Mouse (Mus musculus): ENCODE results near the gene Col13a1. TPM values are rescaled to one million over a fixed set of nuclear protein-coding genes. Genes with fewer than 3 reads are reported as not detected.

Col13a1 gene
- total and polyA plus RNA-seq, 2 experiments, result 0.73 to 3.1 TPM

- Histone ChIP-seq H3K4me1 (ENCODE audit: control insufficient read depth, insufficient read depth, low read length) (no peaks in the 10 kb centered on the region), H3K4me3 (ENCODE audit: insufficient read depth, low read depth, low read length) (peak overlapping the region; percentile 69), H3K36me3 (ENCODE audit: control insufficient read depth, insufficient read depth, low read length) (no peaks in the 10 kb centered on the region), H3K9ac (ENCODE audit: low read depth, low read length) (peak overlapping the region; percentile 60), H3K27me3 (ENCODE audit: control insufficient read depth, insufficient read depth, low read length) (peaks cover 5% of the 10 kb centered on the region), H3K27ac (replicated peaks; ENCODE audit: insufficient read depth, low read depth, low read length) (no peak overlapping the region), H3K79me2 (ENCODE audit: control insufficient read depth, insufficient read depth, low read length) (no peaks in the 10 kb centered on the region)
- TF ChIP-seq CTCF (IDR thresholded peaks at IDR 0.05; ENCODE audit: low read depth, low read length) (no peak), POLR2A (IDR thresholded peaks at IDR 0.05; ENCODE audit: extremely low read depth, insufficient read depth, low read length) (no peak)
- 7% methylated on average over 18 of the region's 18 CpGs for WGBS
- DNase-seq (ENCODE audit: extremely low read depth, low read depth, low spot score), result no peak
Measured at GRCm38 (mm10) chr10:61977392-61978096, 1.4 kb downstream of the Col13a1 start.

- H3K27ac ChIP-seq (replicated peaks; ENCODE audit: insufficient read depth, low read depth, low read length), result no peak overlapping the region
- no peak overlapping the region for H3K9ac ChIP-seq (ENCODE audit: low read depth, low read length)
- peaks cover 5% of the 10 kb centered on the region for H3K27me3 ChIP-seq (ENCODE audit: control insufficient read depth, insufficient read depth, low read length)
- TF ChIP-seq POLR2A (IDR thresholded peaks at IDR 0.05; ENCODE audit: extremely low read depth, insufficient read depth, low read length) (no peak), CTCF (IDR thresholded peaks at IDR 0.05; ENCODE audit: low read depth, low read length) (no peak)
- no peaks in the 10 kb centered on the region for H3K36me3 ChIP-seq (ENCODE audit: control insufficient read depth, insufficient read depth, low read length)
- peak overlapping the region; percentile 15; the same call in 1 of the 2 replicates for H3K4me3 ChIP-seq (ENCODE audit: insufficient read depth, low read depth, low read length)
- no peaks in the 10 kb centered on the region for H3K4me1 ChIP-seq (ENCODE audit: control insufficient read depth, insufficient read depth, low read length)
- H3K79me2 ChIP-seq (ENCODE audit: control insufficient read depth, insufficient read depth, low read length), result no peaks in the 10 kb centered on the region
- WGBS, result 9% methylated on average over 6 of the region's 6 CpGs
- DNase-seq (ENCODE audit: extremely low read depth, low read depth, low spot score), result no peak
Measured at GRCm38 (mm10) chr10:61976987-61977386, 1.9 kb downstream of the Col13a1 start.

- no peak overlapping the region for H3K9ac ChIP-seq (ENCODE audit: low read depth, low read length)
- no peak for DNase-seq (ENCODE audit: extremely low read depth, low read depth, low spot score)
- H3K27me3 ChIP-seq (ENCODE audit: control insufficient read depth, insufficient read depth, low read length), result peaks cover 2% of the 10 kb centered on the region
- H3K4me3 ChIP-seq (ENCODE audit: insufficient read depth, low read depth, low read length), result no peak overlapping the region
- TF ChIP-seq POLR2A (IDR thresholded peaks at IDR 0.05; ENCODE audit: extremely low read depth, insufficient read depth, low read length) (no peak), CTCF (IDR thresholded peaks at IDR 0.05; ENCODE audit: low read depth, low read length) (no peak)
- no peak overlapping the region for H3K27ac ChIP-seq (replicated peaks; ENCODE audit: insufficient read depth, low read depth, low read length)
- H3K79me2 ChIP-seq (ENCODE audit: control insufficient read depth, insufficient read depth, low read length), result no peaks in the 10 kb centered on the region
- 86% methylated on average over 2 of the region's 2 CpGs for whole genome bisulfite sequencing
- no peaks in the 10 kb centered on the region for H3K4me1 ChIP-seq (ENCODE audit: control insufficient read depth, insufficient read depth, low read length)
- no peaks in the 10 kb centered on the region for H3K36me3 ChIP-seq (ENCODE audit: control insufficient read depth, insufficient read depth, low read length)
Measured at GRCm38 (mm10) chr10:61974581-61974980, 4.3 kb downstream of the Col13a1 start.

- no peak for DNase-seq (ENCODE audit: extremely low read depth, low read depth, low spot score)
- Histone ChIP-seq H3K27me3 (ENCODE audit: control insufficient read depth, insufficient read depth, low read length) (no peaks in the 10 kb centered on the region; the same call in 1 of the 2 replicates), H3K9ac (ENCODE audit: low read depth, low read length) (no peak overlapping the region), H3K36me3 (ENCODE audit: control insufficient read depth, insufficient read depth, low read length) (no peaks in the 10 kb centered on the region), H3K27ac (replicated peaks; ENCODE audit: insufficient read depth, low read depth, low read length) (no peak overlapping the region), H3K4me1 (ENCODE audit: control insufficient read depth, insufficient read depth, low read length) (no peaks in the 10 kb centered on the region), H3K79me2 (ENCODE audit: control insufficient read depth, insufficient read depth, low read length) (no peaks in the 10 kb centered on the region), H3K4me3 (ENCODE audit: insufficient read depth, low read depth, low read length) (no peak overlapping the region)
- TF ChIP-seq CTCF (IDR thresholded peaks at IDR 0.05; ENCODE audit: low read depth, low read length), result no peak
- no peak for TF ChIP-seq POLR2A (IDR thresholded peaks at IDR 0.05; ENCODE audit: extremely low read depth, insufficient read depth, low read length)
- WGBS, result 25% methylated on average over 4 of the region's 4 CpGs
Measured at GRCm38 (mm10) chr10:61972041-61972440, 6.9 kb downstream of the Col13a1 start.

- DNase-seq (ENCODE audit: extremely low read depth, low read depth, low spot score), result no peak
- no peaks in the 10 kb centered on the region for H3K27me3 ChIP-seq (ENCODE audit: control insufficient read depth, insufficient read depth, low read length)
- H3K36me3 ChIP-seq (ENCODE audit: control insufficient read depth, insufficient read depth, low read length), result no peaks in the 10 kb centered on the region
- H3K27ac ChIP-seq (replicated peaks; ENCODE audit: insufficient read depth, low read depth, low read length), result no peak overlapping the region
- TF ChIP-seq CTCF (IDR thresholded peaks at IDR 0.05; ENCODE audit: low read depth, low read length) (no peak), POLR2A (IDR thresholded peaks at IDR 0.05; ENCODE audit: extremely low read depth, insufficient read depth, low read length) (no peak)
- H3K4me3 ChIP-seq (ENCODE audit: insufficient read depth, low read depth, low read length), result no peak overlapping the region
- H3K79me2 ChIP-seq (ENCODE audit: control insufficient read depth, insufficient read depth, low read length), result no peaks in the 10 kb centered on the region
- WGBS, result 75% methylated on average over 7 of the region's 7 CpGs
- H3K4me1 ChIP-seq (ENCODE audit: control insufficient read depth, insufficient read depth, low read length), result no peaks in the 10 kb centered on the region
- H3K9ac ChIP-seq (ENCODE audit: low read depth, low read length), result no peak overlapping the region
Measured at GRCm38 (mm10) chr10:61968003-61968553, 10.8 kb downstream of the Col13a1 start.

- H3K4me1 ChIP-seq (ENCODE audit: control insufficient read depth, insufficient read depth, low read length), result no peaks in the 10 kb centered on the region
- H3K79me2 ChIP-seq (ENCODE audit: control insufficient read depth, insufficient read depth, low read length), result no peaks in the 10 kb centered on the region
- no peak overlapping the region for H3K27ac ChIP-seq (replicated peaks; ENCODE audit: insufficient read depth, low read depth, low read length)
- TF ChIP-seq POLR2A (IDR thresholded peaks at IDR 0.05; ENCODE audit: extremely low read depth, insufficient read depth, low read length), result no peak
- no peak for TF ChIP-seq CTCF (IDR thresholded peaks at IDR 0.05; ENCODE audit: low read depth, low read length)
- no peak overlapping the region for H3K4me3 ChIP-seq (ENCODE audit: insufficient read depth, low read depth, low read length)
- H3K36me3 ChIP-seq (ENCODE audit: control insufficient read depth, insufficient read depth, low read length), result no peaks in the 10 kb centered on the region
- DNase-seq (ENCODE audit: extremely low read depth, low read depth, low spot score), result no peak
- WGBS, result 75% methylated on average over 3 of the region's 3 CpGs
- H3K9ac ChIP-seq (ENCODE audit: low read depth, low read length), result no peak overlapping the region
- no peaks in the 10 kb centered on the region for H3K27me3 ChIP-seq (ENCODE audit: control insufficient read depth, insufficient read depth, low read length)
Measured at GRCm38 (mm10) chr10:61967207-61967606, 11.7 kb downstream of the Col13a1 start.

Data from liver, adult 2 months (tissue).